Mouse (Mus musculus) E14TG2a.4 (cell line): Measurements from ENCODE around the gene Rgs3.

Experiments
- CTCF ChIP-seq: conservative IDR thresholded peaks from 2 replicates; pipeline ENCODE4 v1.5.1; 2014; ENCODE audit warnings: low read length
- NANOG ChIP-seq: IDR thresholded peaks from 2 replicates; pipeline ENCODE4 v1.6.1; 2014; ENCODE audit warnings: borderline replicate concordance, low read length, mixed read lengths
- POU5F1 ChIP-seq: IDR thresholded peaks from 2 replicates; pipeline ENCODE4 v1.6.1; 2014; ENCODE audit warnings: low read length, borderline replicate concordance

- TF ChIP-seq CTCF, result no peak
- TF ChIP-seq NANOG, result no peak
- TF ChIP-seq POU5F1, result no peak
Observed at GRCm38 (mm10) chr4:62621880-62622675, 62.4 kb downstream of the Rgs3 start.
